Mouse (Mus musculus): Measurements from ENCODE around the gene Kmt2b.
A peak's percentile ranks its signal among the peaks of the same experiment; 100 is the strongest.

The Kmt2b gene

DNA sequence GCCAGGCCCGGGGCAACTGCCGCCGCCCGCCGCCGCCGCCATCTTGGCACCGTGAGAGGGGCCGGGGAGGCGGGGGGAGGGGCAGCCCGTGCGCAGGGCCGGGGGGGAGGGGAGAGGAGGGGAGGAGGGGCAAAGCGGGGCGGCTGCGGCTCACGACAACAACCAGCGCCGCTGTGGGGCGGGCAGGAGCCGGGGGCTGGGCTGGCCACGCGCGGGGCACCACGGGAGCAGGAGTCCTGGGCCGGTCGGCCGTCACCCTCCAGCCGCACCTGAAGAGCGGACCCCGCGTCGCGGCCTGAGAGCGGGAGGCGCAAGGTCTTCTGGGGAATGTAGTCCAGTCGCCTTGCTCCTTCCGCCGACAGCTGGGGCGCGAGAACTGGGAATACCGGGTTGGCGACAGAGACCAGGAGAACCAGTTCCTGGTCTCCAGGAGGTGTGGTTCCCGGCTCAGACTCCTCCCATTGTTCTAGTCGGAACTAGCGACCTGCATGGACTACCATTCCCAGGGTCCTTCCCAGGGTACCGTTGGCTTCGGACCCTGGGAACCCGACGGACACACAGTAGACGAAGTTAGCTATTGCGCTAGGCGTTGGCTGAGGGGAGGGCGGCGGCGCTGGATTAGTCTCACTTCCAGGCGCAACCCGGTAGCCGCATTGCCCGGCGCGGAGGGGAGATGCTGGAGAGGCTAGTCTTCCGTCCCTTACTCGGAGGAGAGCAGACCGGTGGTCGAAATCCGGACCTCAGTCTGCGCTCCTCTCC, at the start of gene Kmt2b:
Gene Kmt2b, minus strand, starts transcription at position 51 of the 759 bp plus-strand sequence.
- peak; percentile 94 to 95 for DNase-seq (ENCODE audit: low spot score in 2 of 2)

DNA sequence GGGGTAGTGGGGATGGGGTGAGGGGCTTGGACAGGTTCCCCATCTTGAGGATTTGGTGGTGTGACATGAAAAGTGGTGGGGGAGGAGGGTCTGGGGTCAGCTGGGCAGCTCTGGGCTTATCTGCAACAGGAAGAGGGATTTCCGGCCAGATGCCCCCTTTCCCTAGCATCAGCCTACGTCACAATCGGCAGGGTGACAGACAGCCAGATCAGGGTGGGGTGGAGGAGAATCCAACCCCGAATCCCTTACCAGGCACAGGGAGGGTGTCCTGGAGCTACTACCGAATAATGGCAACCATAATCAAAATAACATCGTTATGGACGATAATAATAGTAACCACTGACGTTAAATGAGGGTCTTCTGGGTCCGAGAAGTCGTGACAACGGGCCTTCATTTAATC, 47.9 kb upstream of the Kmt2b start:
- DNase-seq (ENCODE audit: low spot score in 2 of 2), result no peak

DNA sequence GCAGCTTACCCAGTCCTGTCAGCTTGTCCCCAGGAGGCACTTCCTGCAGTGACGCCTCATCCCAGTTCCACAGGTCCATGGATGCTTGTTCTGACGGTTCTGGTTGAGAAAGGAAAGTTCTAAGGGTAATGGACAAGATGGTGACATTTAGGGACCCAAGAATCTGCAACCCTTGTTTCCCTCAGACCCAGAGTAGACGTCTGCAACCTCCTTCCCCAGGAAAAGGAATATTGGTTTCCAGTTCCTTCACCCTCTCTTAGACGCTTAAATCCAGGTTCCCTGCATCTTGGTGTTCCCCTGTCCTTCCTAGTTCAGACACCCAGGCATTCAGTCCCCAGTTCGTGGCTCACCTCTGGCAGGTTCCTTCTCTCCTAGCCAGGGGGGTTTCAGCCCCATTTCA, 47.2 kb upstream of the Kmt2b start, which contains the start of gene Etv2:
Gene Etv2, minus strand, starts transcription at position 101 of the 400 bp plus-strand sequence.
- DNase-seq (ENCODE audit: low spot score in 2 of 2), result no peak

GRCm38 (mm10) chr7:30634621-30635020, 46.1 kb upstream of the Kmt2b start:
- DNase-seq (ENCODE audit: low spot score in 2 of 2), result no peak

DNA sequence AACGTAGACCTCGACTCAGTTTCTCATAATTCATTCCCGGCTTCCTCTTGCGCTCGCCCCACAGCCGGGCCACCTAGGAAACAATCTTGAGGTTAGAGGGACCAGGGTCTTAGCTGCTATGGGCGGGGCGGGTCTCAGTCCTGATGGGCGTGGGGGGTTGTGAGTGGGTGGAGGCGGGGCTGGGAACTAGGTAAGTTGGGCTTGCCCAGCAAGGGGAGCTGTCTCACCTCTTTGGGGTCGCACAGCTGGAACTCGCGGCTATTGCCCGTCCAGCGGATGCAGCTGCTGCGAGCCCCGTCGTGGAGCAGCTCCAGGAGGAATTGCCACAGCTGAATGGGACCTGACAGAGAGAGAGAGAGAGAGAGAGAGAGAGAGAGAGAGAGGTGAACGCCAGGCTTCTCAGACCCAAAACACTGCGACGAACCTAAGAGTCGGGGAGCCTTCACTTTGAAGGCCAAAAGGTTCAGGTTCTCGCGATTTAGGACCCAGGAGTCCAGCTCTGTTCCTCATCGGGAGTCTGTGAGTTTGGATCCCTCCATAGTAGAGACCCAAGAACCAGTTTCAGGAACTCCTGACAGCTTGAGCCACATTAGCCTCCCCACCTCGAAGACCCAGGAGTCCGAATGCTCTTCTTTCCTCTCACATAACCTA, 45.4 kb upstream of the Kmt2b start:
- no peak for DNase-seq (ENCODE audit: low spot score in 2 of 2)

DNA sequence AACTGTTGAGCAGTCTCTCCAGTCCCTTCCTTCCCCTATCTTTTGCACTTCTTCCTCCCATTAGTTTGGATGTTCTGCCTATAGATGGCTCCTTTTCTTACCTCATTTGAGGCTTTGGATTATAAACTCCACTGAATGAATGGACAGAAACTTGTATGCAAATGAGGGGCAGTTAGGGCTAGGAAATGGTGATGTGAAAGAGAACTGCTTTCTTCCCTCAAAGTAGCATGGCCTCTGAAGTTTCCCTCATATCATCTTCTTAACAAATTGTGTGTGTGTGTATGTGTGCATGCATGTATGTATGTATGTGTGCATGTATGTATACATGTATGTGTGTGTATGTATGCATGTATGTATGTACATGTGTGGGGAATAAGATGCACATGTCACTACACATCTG, 40.5 kb upstream of the Kmt2b start:
- DNase-seq (ENCODE audit: low spot score in 2 of 2), result no peak

- no peak for DNase-seq (ENCODE audit: low spot score in 2 of 2)
These were observed 38.1 kb upstream of the Kmt2b start for GRCm38 (mm10) chr7:30626647-30627046.

GRCm38 (mm10) chr7:30625530-30626384, 37.2 kb upstream of the Kmt2b start, which contains the start of gene Cox6b1:
Gene Cox6b1 (minus strand): TSS chr7:30626151.
- DNase-seq (ENCODE audit: low spot score in 2 of 2), result peak; percentile 82

GRCm38 (mm10) chr7:30619202-30619601, 30.7 kb upstream of the Kmt2b start:
- no peak for DNase-seq (ENCODE audit: low spot score in 2 of 2)

GRCm38 (mm10) chr7:30618658-30619057, 30.1 kb upstream of the Kmt2b start:
- DNase-seq (ENCODE audit: low spot score in 2 of 2), result no peak

DNA sequence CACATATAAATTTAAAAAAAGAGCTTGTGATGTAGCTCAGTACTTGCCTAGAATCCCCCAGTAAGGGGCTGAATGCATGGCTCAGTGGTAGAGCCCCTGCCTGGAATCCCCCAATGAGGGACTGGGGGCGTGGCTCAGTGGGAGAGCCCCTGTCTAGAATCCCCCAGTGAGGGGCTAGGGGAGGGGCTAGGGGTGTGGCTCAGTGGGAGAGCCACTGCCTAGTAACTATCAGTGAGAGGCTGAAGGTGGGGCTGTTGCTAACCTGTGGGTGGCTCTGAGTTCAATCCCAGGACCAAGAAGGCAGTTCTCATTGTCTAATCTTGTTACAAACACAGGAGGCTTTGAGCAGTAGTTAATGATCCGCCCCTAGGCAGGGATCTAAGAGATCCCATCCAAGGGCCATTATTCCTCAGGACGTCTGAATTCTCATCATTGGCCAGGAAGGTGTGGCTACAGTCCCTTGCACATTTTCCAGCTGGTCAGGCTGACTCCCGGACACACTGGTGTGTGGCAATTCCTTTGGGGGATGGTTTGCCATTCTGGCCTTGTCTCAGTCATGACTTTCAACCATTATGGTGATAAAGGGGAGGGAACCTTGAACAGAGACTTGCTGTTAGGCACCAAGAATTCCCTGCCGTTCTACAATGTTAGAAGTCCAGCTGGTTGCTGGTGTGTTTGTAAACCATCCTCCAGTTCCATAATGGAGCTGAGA, 26.7 kb upstream of the Kmt2b start:
- no peak for DNase-seq (ENCODE audit: low spot score in 2 of 2)

GRCm38 (mm10) chr7:30614454-30614853, 25.9 kb upstream of the Kmt2b start:
- DNase-seq (ENCODE audit: low spot score in 2 of 2), result no peak

DNA sequence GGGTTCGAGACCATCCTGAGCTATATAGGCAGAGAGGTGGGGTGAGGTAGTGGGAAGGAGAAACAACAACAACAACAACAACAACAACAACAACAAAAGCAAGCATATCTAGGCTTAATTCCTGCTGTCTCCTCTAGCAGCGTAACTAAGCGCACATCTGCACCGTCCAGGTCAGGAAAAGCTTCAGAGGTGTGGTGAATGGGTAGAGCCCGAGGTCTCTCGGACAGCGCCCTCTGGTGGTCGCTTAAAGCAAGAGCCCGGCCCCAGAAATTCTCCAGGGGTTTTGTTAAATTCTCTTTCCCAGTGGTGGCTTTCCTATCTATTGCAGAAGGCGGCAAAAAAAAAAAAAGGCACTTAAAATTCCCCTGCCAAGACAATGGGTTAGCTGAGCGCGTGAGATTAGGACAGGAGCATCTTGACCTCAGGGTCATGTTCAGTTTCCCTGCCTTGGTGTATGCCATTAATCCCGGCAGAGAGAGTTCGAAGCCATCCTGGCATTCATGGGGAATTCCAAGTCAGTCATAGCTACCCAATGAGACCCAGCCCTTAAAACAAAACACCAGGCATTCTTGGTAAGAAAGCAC, 25.1 kb upstream of the Kmt2b start:
- peak; percentile 24 to 34 for DNase-seq (ENCODE audit: low spot score in 2 of 2)

- DNase-seq (ENCODE audit: low spot score in 2 of 2), result no peak
These were observed 24.3 kb upstream of the Kmt2b start, which contains the start of gene Upk1a for GRCm38 (mm10) chr7:30612654-30613402. Gene Upk1a (minus strand): TSS chr7:30612847.

DNA sequence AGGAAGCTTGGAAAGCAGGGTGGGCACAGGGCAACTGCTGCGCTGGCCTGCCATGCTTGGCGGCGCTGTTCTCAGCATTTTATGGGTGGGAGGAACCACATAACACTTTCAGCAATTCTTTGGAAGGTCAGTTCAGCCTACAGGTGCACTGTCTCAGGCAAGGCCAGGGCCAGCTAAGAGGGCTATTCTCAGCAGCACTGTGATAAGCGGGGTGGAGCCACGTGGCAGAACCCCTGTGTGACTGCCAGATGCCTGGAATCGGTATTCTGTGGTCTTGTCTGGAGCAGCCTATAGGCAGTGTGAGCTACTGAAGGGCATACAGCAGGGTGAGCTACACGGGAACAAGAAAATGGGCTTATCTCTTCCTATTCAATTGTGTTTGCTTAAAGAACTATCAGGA, 21.5 kb upstream of the Kmt2b start:
- no peak for DNase-seq (ENCODE audit: low spot score in 2 of 2)

DNA sequence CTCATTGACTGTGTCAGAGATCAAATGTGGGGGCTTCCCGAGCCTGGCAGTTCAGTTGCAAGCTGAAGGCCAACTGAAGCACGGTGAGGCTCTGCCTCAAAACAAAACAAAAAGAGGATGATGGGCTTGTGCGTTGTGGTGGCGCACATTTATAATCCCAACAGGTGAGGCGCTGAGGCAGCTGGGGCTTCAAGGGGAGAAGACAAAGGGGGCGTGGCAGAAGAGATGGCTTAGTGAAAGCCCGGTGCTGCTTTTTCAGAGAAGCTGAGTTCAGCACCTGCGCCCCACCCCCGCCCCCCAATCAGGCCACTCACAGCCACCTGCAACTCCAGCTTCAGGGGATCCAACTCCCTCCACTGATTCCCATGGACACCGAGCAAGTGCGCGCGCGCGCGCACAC, 19.9 kb upstream of the Kmt2b start:
- DNase-seq (ENCODE audit: low spot score in 2 of 2), result no peak

DNA sequence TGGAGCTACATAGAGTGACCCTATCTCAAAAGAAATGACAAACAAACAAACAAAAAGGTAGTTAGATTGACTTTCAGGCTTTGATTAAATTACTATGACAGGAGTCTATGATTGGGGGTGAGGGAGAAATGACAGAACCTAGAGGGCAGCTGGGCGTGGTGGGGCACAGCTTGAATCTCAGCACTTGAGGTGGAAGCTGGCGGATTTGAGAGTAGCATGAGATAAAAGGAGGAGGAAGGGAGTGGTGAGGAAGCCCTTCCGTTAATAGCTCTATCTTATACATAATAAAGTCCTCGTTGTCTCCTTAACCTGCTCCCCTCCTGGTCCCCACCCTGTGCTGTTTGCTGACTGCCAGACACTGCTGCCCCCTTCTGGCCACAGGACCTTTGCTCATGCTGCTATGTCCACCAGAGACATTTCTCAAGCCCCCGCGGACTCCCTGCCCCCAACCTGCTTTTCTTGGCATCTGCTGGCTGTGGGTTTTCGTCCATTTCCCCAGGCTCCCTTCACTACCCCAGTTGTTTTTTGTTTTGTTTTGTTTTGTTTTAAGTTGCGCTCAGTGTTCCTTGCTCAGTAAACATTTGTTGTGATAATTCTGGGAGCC, 19.3 kb upstream of the Kmt2b start:
- DNase-seq (ENCODE audit: low spot score in 2 of 2), result peak in 1 of 2 experiments; percentile 34

DNA sequence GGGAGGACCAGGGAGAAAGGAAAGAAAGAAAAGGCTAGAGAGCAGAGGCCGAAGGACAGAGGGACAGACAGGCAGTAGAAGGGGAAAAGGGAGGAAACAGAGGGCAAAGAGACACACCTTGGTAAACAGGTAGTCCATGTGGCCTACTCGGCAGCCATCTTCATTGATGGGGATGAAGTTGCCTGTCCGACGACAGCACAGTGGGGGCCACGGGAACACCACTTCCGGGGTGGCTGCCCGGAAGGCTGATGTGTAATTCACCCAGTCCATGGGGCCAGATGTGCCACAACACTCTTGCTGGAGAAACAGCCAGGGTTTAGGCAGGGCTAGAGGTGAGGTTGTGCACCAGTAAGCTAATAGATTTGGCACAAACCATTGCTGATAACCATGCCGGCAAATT, 16.4 kb upstream of the Kmt2b start:
- no peak for DNase-seq (ENCODE audit: low spot score in 2 of 2)

- no peak for DNase-seq (ENCODE audit: low spot score in 2 of 2)
These were observed 15.9 kb upstream of the Kmt2b start for GRCm38 (mm10) chr7:30604424-30604823.

DNA sequence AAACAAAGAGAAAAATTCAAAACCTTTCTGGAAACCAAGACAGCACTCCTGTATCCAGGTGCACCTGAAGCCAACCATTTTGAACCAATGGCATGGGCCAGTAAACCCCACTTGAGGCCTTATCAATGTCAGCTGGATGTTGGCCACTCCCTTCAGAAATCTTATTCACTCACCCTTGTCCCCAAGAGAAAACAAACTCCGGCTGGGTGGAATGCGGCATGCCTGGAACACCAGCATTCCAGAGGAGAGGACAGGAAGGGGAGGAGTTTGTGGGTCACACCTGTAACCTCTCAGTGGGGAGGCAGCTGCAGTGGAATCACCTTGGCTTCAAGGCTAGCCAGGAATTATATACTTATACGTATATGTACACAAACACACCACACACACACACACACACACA, 14.1 kb upstream of the Kmt2b start:
- DNase-seq (ENCODE audit: low spot score in 2 of 2), result no peak
